Mouse (Mus musculus) lung, postnatal 0 days (tissue): ENCODE measurements around the gene Rprd1b.

ENCODE experiments used
- CTCF ChIP-seq: IDR thresholded peaks from 2 replicates; pipeline ENCODE4 v1.5.1; 2016; ENCODE audit warnings: antibody characterized with exemption, mild to moderate bottlenecking
- EP300 ChIP-seq: IDR thresholded peaks from 2 replicates; pipeline ENCODE4 v1.6.1; 2016; ENCODE audit warnings: antibody characterized with exemption, mild to moderate bottlenecking, control low read depth

DNA sequence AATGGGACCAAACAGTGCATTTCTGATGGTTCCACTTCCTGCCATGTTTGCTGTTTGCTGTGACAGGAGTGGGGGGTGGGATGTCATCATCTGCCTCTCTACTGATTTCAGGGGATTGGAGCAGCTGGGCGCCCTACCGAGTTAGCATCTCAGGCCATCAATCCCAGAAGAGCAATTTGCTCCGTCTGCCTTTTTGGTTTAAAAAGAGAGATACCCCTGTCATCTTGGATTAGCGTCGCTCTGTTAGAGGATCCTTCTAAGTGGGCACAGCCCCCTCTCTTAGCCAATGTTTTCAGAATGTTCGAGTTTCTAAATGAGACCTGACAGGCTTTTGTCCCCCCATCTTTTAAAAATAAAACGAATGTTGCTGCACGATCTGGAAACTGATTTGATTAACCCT, 129.4 kb downstream of the Rprd1b start:
- no peak for TF ChIP-seq EP300
- no peak for TF ChIP-seq CTCF
